Mouse (Mus musculus): Measurements from ENCODE around the gene Ttc38. TPM values are rescaled to one million over a fixed set of nuclear protein-coding genes. Genes with fewer than 3 reads are reported as not detected.

Gene Ttc38
- 6.5 and 7.4 TPM in 2 replicates for polyA plus RNA-seq (2014; fragmentation: Nextera tagmentation; extraction: Ambion mirVana)

DNA sequence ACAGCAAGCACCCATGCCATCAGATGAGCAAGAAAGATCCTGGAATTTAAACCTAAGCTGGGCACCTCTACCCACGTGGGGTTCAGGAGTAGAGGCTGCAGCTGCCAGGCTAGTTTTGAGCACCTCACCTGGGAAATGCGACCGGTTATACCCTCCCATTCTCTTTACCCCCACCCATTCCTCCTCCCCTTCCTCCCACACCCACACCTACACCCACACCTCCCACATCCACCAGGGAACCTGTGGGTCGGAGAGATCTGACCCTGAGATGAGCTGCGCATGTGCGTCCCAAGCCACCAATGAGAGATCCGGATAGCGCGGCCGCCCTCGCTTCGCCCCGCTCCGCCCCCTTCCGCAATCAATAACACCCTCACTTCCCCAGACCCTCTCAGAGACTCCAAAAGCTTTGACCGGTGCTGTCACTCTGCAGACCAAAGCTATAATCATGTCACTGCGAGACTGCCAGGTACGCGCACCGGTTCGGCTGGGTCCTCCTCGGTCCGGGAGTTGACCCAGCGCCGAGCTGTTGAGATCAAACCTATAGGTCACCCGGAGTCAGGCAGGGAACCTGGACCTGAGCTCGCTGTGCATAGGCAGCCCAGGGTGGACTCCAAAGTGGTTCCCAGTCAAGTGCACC is at the start of gene Ttc38:
Ttc38 (plus strand) TSS at position 353 of the 637 bp plus-strand sequence.
- Histone ChIP-seq H3K4me1 (replicated peaks; ENCODE audit: control insufficient read depth, insufficient read depth, low read length) (peaks cover 11% of the 10 kb centered on the region), H3K36me3 (ENCODE audit: control insufficient read depth, insufficient read depth, low read length) (no peaks in the 10 kb centered on the region), H3K27ac (ENCODE audit: low read depth, low read length) (peak within 1 kb of the TSS; percentile 64; the same call in 1 of the 2 replicates), H3K4me2 (peak within 1 kb of the TSS; percentile 85), H3K9ac (ENCODE audit: low read depth, low read length) (peak within 1 kb of the TSS; percentile 64), H3K4me3 (ENCODE audit: low read depth, low read length) (peak within 1 kb of the TSS; percentile 65), H3K27me3 (replicated peaks; ENCODE audit: control insufficient read depth, insufficient read depth, low read length) (no peaks in the 10 kb centered on the region), H3K9me3 (ENCODE audit: control insufficient read depth, low read length) (no peaks in the 10 kb centered on the region)
- ATAC-seq (replicated peaks; ENCODE audit: low FRiP score): peak; percentile 87
- DNase-seq (ENCODE audit: low spot score): peak; percentile 78
- WGBS: 2% methylated on average over 27 of the region's 27 CpGs

DNA sequence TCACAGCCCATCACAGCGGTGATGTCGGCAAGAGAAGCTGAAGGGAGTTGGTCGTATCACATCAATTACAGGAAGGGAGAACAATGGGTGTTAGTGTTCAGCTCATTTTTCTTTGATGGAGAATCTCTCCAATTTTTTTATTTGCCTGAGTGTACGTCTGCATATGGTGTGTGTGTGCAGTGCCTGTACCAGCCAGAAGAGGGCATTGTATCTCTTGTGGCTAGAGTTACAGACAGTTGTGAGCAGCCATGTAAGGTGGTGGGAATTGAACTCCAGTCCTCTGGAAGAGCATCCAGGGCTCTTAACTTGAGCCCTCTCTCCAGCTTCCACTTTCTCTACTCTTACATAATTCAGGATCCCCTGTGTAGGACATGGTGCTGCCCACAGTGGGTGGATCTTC is 49.0 kb upstream of the Ttc38 start:
- no peak for ATAC-seq (replicated peaks; ENCODE audit: low FRiP score)
- H3K4me2 ChIP-seq: no peak overlapping the region

DNA sequence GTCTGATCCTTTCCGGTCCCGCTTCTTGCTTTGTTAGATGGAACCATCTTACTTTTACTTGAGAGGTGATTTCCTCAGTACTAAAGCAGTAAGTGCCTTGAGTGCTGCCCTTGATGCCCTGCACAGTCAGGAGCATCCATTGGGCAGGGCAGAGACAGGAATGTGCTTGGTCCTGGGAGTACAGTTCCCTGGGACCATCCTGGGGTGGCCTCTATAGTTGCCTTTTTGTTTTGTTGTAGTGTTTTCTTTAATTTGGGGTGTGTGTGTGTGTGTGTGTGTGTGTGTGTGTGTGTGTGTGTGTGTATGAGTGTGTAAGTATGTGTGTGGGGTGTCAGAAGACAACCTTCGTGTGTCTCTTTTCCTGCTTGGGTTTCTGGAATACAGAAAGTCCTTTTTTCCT is 47.8 kb upstream of the Ttc38 start:
- ATAC-seq (replicated peaks; ENCODE audit: low FRiP score) (no peak), DNase-seq (ENCODE audit: low spot score) (no peak)
- 80% methylated on average over 3 of the region's 3 CpGs for WGBS
- Histone ChIP-seq H3K27me3 (replicated peaks; ENCODE audit: control insufficient read depth, insufficient read depth, low read length) (no peaks in the 10 kb centered on the region), H3K27ac (ENCODE audit: low read depth, low read length) (no peak overlapping the region), H3K9ac (ENCODE audit: low read depth, low read length) (no peak overlapping the region), H3K36me3 (ENCODE audit: control insufficient read depth, insufficient read depth, low read length) (no peaks in the 10 kb centered on the region), H3K9me3 (ENCODE audit: control insufficient read depth, low read length) (peaks cover 2% of the 10 kb centered on the region; the same call in 1 of the 2 replicates), H3K4me1 (replicated peaks; ENCODE audit: control insufficient read depth, insufficient read depth, low read length) (no peaks in the 10 kb centered on the region), H3K4me2 (no peak overlapping the region), H3K4me3 (ENCODE audit: low read depth, low read length) (no peak overlapping the region)

More for the DNA sequence above, 49.0 kb upstream of the Ttc38 start:
- no peak overlapping the region for H3K4me3 ChIP-seq (ENCODE audit: low read depth, low read length)
- no peak overlapping the region for H3K27ac ChIP-seq (ENCODE audit: low read depth, low read length)
- DNase-seq (ENCODE audit: low spot score): no peak
- 87% methylated on average over 4 of the region's 4 CpGs for WGBS
- no peaks in the 10 kb centered on the region for H3K4me1 ChIP-seq (replicated peaks; ENCODE audit: control insufficient read depth, insufficient read depth, low read length)
- no peaks in the 10 kb centered on the region for H3K36me3 ChIP-seq (ENCODE audit: control insufficient read depth, insufficient read depth, low read length)
- H3K27me3 ChIP-seq (replicated peaks; ENCODE audit: control insufficient read depth, insufficient read depth, low read length): no peaks in the 10 kb centered on the region
- no peak overlapping the region for H3K9ac ChIP-seq (ENCODE audit: low read depth, low read length)
- peaks cover 2% of the 10 kb centered on the region; the same call in 1 of the 2 replicates for H3K9me3 ChIP-seq (ENCODE audit: control insufficient read depth, low read length)

DNA sequence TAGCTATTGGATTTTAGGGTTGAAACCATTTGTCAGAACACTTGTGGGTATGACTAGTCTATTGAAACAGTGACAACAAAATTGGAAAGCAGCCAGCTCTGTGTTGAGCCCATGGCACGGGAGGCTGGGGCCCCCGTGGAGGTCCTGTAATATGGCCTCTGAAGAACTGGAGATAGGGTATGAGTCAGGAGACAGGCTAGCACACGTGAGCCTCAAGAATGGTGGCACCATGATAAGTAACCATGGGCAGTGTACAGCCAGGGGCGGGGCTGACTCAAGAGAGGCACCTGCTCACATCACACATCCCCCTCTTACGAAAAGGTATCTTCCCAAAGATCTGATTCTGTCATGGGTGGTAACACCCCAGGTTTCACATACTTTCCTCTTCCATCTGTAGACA is 45.4 kb upstream of the Ttc38 start:
- Histone ChIP-seq H3K27ac (ENCODE audit: low read depth, low read length) (no peak overlapping the region), H3K36me3 (ENCODE audit: control insufficient read depth, insufficient read depth, low read length) (no peaks in the 10 kb centered on the region), H3K9me3 (ENCODE audit: control insufficient read depth, low read length) (peaks cover 2% of the 10 kb centered on the region; the same call in 1 of the 2 replicates), H3K9ac (ENCODE audit: low read depth, low read length) (no peak overlapping the region), H3K4me2 (no peak overlapping the region), H3K4me3 (ENCODE audit: low read depth, low read length) (no peak overlapping the region), H3K27me3 (replicated peaks; ENCODE audit: control insufficient read depth, insufficient read depth, low read length) (no peaks in the 10 kb centered on the region), H3K4me1 (replicated peaks; ENCODE audit: control insufficient read depth, insufficient read depth, low read length) (no peaks in the 10 kb centered on the region)
- no peak for ATAC-seq (replicated peaks; ENCODE audit: low FRiP score)
- WGBS: 61% methylated on average over 5 of the region's 5 CpGs
- DNase-seq (ENCODE audit: low spot score): no peak

DNA sequence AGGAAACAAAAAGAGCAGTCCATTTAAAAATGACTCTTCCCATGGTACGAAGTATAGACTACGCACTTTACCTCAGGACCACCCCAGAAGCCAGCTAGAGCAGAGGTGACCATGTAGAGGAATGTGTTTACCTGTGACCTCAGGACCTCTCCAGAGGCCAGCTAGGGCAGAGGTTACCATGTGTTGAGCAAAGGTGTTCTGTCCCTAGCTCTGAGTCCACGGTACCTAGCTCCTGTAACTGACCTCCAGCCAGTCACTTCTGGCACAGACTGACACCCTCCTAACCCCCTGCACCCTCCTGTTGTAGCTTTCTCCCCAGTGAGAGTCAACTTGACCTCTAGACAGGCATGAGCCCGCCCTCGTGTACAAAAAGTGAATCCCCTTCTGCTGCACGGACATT is 44.6 kb upstream of the Ttc38 start:
- H3K4me2 ChIP-seq: no peak overlapping the region
- H3K9ac ChIP-seq (ENCODE audit: low read depth, low read length): no peak overlapping the region
- DNase-seq (ENCODE audit: low spot score) (no peak), ATAC-seq (replicated peaks; ENCODE audit: low FRiP score) (no peak)
- no peaks in the 10 kb centered on the region for H3K4me1 ChIP-seq (replicated peaks; ENCODE audit: control insufficient read depth, insufficient read depth, low read length)
- no peak overlapping the region for H3K4me3 ChIP-seq (ENCODE audit: low read depth, low read length)
- no peaks in the 10 kb centered on the region for H3K36me3 ChIP-seq (ENCODE audit: control insufficient read depth, insufficient read depth, low read length)
- no peaks in the 10 kb centered on the region for H3K27me3 ChIP-seq (replicated peaks; ENCODE audit: control insufficient read depth, insufficient read depth, low read length)
- H3K9me3 ChIP-seq (ENCODE audit: control insufficient read depth, low read length): peaks cover 2% of the 10 kb centered on the region; the same call in 1 of the 2 replicates
- H3K27ac ChIP-seq (ENCODE audit: low read depth, low read length): no peak overlapping the region
- WGBS: 79% methylated on average over 6 of the region's 6 CpGs

DNA sequence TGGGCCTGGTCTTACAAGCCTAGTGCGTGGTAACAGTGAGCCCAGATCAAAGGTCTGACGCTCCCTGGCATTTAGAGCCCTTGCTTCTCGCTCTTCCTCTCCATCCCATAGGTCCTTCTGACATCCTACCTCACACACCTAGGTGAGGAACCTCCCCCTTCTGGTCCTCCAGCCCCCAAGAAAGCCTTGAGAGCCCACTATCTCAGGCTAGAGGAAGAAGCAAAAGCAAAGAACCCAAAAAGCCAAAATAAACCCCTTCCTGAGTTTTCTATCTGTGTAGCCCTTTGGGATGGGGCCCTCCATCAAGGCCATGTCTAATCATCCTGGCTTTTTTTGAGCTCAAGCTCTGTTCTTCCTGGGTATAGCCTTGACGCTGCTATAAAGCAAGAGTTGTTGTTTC is 44.1 kb upstream of the Ttc38 start:
- no peaks in the 10 kb centered on the region for H3K27me3 ChIP-seq (replicated peaks; ENCODE audit: control insufficient read depth, insufficient read depth, low read length)
- no peak for DNase-seq (ENCODE audit: low spot score)
- no peaks in the 10 kb centered on the region for H3K36me3 ChIP-seq (ENCODE audit: control insufficient read depth, insufficient read depth, low read length)
- no peak for ATAC-seq (replicated peaks; ENCODE audit: low FRiP score)
- H3K9ac ChIP-seq (ENCODE audit: low read depth, low read length): no peak overlapping the region
- no peak overlapping the region for H3K4me2 ChIP-seq
- 78% methylated on average over 4 of the region's 4 CpGs for WGBS
- no peaks in the 10 kb centered on the region for H3K4me1 ChIP-seq (replicated peaks; ENCODE audit: control insufficient read depth, insufficient read depth, low read length)
- no peak overlapping the region for H3K4me3 ChIP-seq (ENCODE audit: low read depth, low read length)
- peaks cover 2% of the 10 kb centered on the region; the same call in 1 of the 2 replicates for H3K9me3 ChIP-seq (ENCODE audit: control insufficient read depth, low read length)
- no peak overlapping the region for H3K27ac ChIP-seq (ENCODE audit: low read depth, low read length)

DNA sequence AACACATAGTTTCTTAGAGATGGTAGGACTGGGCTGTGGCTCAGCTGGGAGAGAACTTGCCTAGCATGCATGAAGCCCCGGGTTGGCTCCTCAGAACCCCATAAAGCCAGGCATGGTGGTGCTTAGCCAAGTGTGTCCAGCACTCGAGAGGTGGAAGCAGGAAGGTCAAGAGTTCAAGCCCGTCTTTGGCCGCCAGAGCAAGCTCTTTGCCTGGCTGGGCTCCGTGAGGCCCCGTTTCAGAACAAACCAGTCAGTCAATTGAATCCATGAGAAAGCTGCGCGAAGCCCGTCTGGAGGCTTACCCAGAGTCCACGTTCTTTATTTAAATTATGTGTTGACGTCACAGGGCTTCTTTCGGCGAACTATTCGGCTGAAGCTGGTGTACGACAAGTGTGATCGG is 43.5 kb upstream of the Ttc38 start:
- H3K27me3 ChIP-seq (replicated peaks; ENCODE audit: control insufficient read depth, insufficient read depth, low read length): no peaks in the 10 kb centered on the region
- no peak overlapping the region for H3K9ac ChIP-seq (ENCODE audit: low read depth, low read length)
- H3K36me3 ChIP-seq (ENCODE audit: control insufficient read depth, insufficient read depth, low read length): no peaks in the 10 kb centered on the region
- ATAC-seq (replicated peaks; ENCODE audit: low FRiP score): no peak
- 79% methylated on average over 16 of the region's 16 CpGs for WGBS
- H3K4me1 ChIP-seq (replicated peaks; ENCODE audit: control insufficient read depth, insufficient read depth, low read length): no peaks in the 10 kb centered on the region
- no peak overlapping the region for H3K27ac ChIP-seq (ENCODE audit: low read depth, low read length)
- DNase-seq (ENCODE audit: low spot score): no peak
- H3K4me2 ChIP-seq: no peak overlapping the region
- no peak overlapping the region for H3K4me3 ChIP-seq (ENCODE audit: low read depth, low read length)
- H3K9me3 ChIP-seq (ENCODE audit: control insufficient read depth, low read length): no peaks in the 10 kb centered on the region

DNA sequence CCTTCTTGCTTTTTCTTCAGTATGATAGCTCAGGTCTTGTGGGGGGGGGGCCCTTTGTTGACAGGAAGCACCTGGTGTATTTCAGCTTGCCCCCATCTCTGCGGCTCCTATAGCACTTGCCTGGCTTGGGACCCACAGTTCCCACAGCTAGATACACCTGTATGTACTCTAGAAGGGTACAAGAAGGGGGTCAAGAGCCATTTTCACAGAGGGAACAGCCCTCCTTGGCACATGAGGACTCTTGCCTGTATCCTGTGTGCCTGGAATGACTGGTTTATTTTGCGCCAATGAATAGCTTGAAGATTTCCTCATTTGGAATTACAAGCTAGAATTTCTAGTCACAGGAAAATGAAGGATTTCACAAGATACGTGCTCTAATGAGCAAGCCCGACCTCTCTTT is 40.7 kb upstream of the Ttc38 start:
- DNase-seq (ENCODE audit: low spot score) (no peak), ATAC-seq (replicated peaks; ENCODE audit: low FRiP score) (no peak)
- no peaks in the 10 kb centered on the region for H3K4me1 ChIP-seq (replicated peaks; ENCODE audit: control insufficient read depth, insufficient read depth, low read length)
- no peaks in the 10 kb centered on the region for H3K36me3 ChIP-seq (ENCODE audit: control insufficient read depth, insufficient read depth, low read length)
- 84% methylated on average over 4 of the region's 4 CpGs for WGBS
- H3K9me3 ChIP-seq (ENCODE audit: control insufficient read depth, low read length): no peaks in the 10 kb centered on the region
- H3K9ac ChIP-seq (ENCODE audit: low read depth, low read length): no peak overlapping the region
- no peak overlapping the region for H3K27ac ChIP-seq (ENCODE audit: low read depth, low read length)
- no peak overlapping the region for H3K4me3 ChIP-seq (ENCODE audit: low read depth, low read length)
- no peaks in the 10 kb centered on the region for H3K27me3 ChIP-seq (replicated peaks; ENCODE audit: control insufficient read depth, insufficient read depth, low read length)
- H3K4me2 ChIP-seq: no peak overlapping the region

DNA sequence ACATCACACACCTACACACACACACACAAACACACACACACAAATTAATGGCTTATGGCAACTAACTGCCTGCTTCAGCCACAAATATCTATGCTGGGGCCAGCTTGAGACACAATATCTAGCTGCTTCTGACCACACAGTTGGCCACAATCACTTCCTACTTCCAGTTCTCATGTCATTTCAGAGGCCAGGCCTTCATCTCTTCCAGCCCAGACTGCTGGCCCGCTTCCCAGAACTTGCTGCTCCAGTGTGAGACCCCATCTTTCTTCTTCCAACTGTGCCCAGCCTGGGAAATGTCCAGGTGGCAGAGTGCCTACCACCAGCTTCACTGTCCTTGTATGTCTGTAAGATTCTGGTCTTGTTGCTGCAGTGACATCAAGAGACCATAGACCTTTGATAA is 39.3 kb upstream of the Ttc38 start:
- ATAC-seq (replicated peaks; ENCODE audit: low FRiP score) (no peak), DNase-seq (ENCODE audit: low spot score) (no peak)
- Histone ChIP-seq H3K27ac (ENCODE audit: low read depth, low read length) (no peak overlapping the region), H3K4me1 (replicated peaks; ENCODE audit: control insufficient read depth, insufficient read depth, low read length) (no peaks in the 10 kb centered on the region), H3K9ac (ENCODE audit: low read depth, low read length) (no peak overlapping the region), H3K9me3 (ENCODE audit: control insufficient read depth, low read length) (no peaks in the 10 kb centered on the region), H3K4me2 (no peak overlapping the region), H3K27me3 (replicated peaks; ENCODE audit: control insufficient read depth, insufficient read depth, low read length) (no peaks in the 10 kb centered on the region), H3K4me3 (ENCODE audit: low read depth, low read length) (no peak overlapping the region), H3K36me3 (ENCODE audit: control insufficient read depth, insufficient read depth, low read length) (no peaks in the 10 kb centered on the region)
- 52% methylated on average over 1 of the region's 1 CpGs for WGBS
